Mouse (Mus musculus) E14TG2a.4 (cell line): ENCODE data around the gene Suv39h2.

Source experiments
- H3K27me3 ChIP-seq: 2 replicates; pipeline ENCODE4 v1.6.1; 2014; ENCODE audit warnings: low read length, control low read depth; ENCODE audit not compliant: insufficient read depth
- H3K36me3 ChIP-seq: 2 replicates; pipeline ENCODE4 v1.6.1; 2014; ENCODE audit warnings: low read length, control low read depth; ENCODE audit not compliant: insufficient read depth
- H3K4me1 ChIP-seq: replicated peaks from 2 replicates; pipeline ENCODE4 v1.6.1; 2014; ENCODE audit warnings: low read depth, low read length, control low read depth
- H3K4me3 ChIP-seq: replicated peaks from 2 replicates; pipeline ENCODE4 v1.5.1; 2014; ENCODE audit warnings: mild to moderate bottlenecking, low read length
- H3K9me3 ChIP-seq: 2 replicates; pipeline ENCODE4 v1.6.1; 2014; ENCODE audit warnings: low read length, control low read depth
- CTCF ChIP-seq: conservative IDR thresholded peaks from 2 replicates; pipeline ENCODE4 v1.5.1; 2014; ENCODE audit warnings: low read length
- NANOG ChIP-seq: IDR thresholded peaks from 2 replicates; pipeline ENCODE4 v1.6.1; 2014; ENCODE audit warnings: borderline replicate concordance, low read length, mixed read lengths
- POU5F1 ChIP-seq: IDR thresholded peaks from 2 replicates; pipeline ENCODE4 v1.6.1; 2014; ENCODE audit warnings: low read length, borderline replicate concordance

Suv39h2 gene

GRCm38 (mm10) chr2:3414241-3414640 is 60.6 kb downstream of the Suv39h2 start:
- Histone ChIP-seq H3K4me1 (peaks cover 7% of the 10 kb centered on the region), H3K27me3 (peaks cover 21% of the 10 kb centered on the region), H3K4me3 (no peak overlapping the region), H3K9me3 (no peaks in the 10 kb centered on the region), H3K36me3 (no peaks in the 10 kb centered on the region)
- TF ChIP-seq CTCF (peak; percentile 88), POU5F1 (no peak)

- H3K27me3 ChIP-seq, result 0 out of 2 replicates have a peak, but pooled peaks cover 2% of the 10 kb centered on the region
- no peaks in the 10 kb centered on the region for H3K36me3 ChIP-seq
- H3K4me1 ChIP-seq, result no peaks in the 10 kb centered on the region
- no peak overlapping the region for H3K4me3 ChIP-seq
- H3K9me3 ChIP-seq, result no peaks in the 10 kb centered on the region
- TF ChIP-seq CTCF (no peak), NANOG (no peak), POU5F1 (no peak)
Measured at GRCm38 (mm10) chr2:3407756-3408155, 67.1 kb downstream of the Suv39h2 start.

GRCm38 (mm10) chr2:3405981-3406380 is 68.8 kb downstream of the Suv39h2 start:
- TF ChIP-seq CTCF, result no peak
- TF ChIP-seq NANOG, result no peak
- TF ChIP-seq POU5F1, result no peak
- Histone ChIP-seq H3K36me3 (no peaks in the 10 kb centered on the region), H3K27me3 (peaks cover 4% of the 10 kb centered on the region), H3K4me3 (no peak overlapping the region), H3K4me1 (no peaks in the 10 kb centered on the region), H3K9me3 (no peaks in the 10 kb centered on the region)
